Mouse (Mus musculus): ENCODE data around the gene Rnf169. TPM values are rescaled to one million over a fixed set of nuclear protein-coding genes. Genes with fewer than 3 reads are reported as not detected.

The Rnf169 gene
- polyA plus RNA-seq, 1 experiment from 2014 or later: 5.5 TPM

GRCm38 (mm10) chr7:99940669-99941068 lies 39.6 kb downstream of the Rnf169 start:
- WGBS: 100% methylated on average over 1 of the region's 1 CpGs
- H3K36me3 ChIP-seq (ENCODE audit: control insufficient read depth, insufficient read depth): peaks cover 4% of the 10 kb centered on the region; the same call in 1 of the 2 replicates
- H3K9ac ChIP-seq (replicated peaks; ENCODE audit: low read depth, low read length): no peak overlapping the region
- H3K4me3 ChIP-seq (replicated peaks; ENCODE audit: low read length): no peak overlapping the region
- no peak for ATAC-seq
- no peaks in the 10 kb centered on the region for H3K9me3 ChIP-seq (ENCODE audit: control insufficient read depth, low read length)
- no peak overlapping the region for H3K4me2 ChIP-seq (ENCODE audit: low read length)
- no peak overlapping the region for H3K27ac ChIP-seq (ENCODE audit: low read length)
- no peaks in the 10 kb centered on the region for H3K27me3 ChIP-seq (replicated peaks; ENCODE audit: control insufficient read depth, insufficient read depth, low read length)
- H3K4me1 ChIP-seq (replicated peaks; ENCODE audit: control insufficient read depth, insufficient read depth, low read length): no peaks in the 10 kb centered on the region

- Histone ChIP-seq H3K36me3 (ENCODE audit: control insufficient read depth, insufficient read depth) (peaks cover 4% of the 10 kb centered on the region; the same call in 1 of the 2 replicates), H3K27me3 (replicated peaks; ENCODE audit: control insufficient read depth, insufficient read depth, low read length) (no peaks in the 10 kb centered on the region), H3K4me1 (replicated peaks; ENCODE audit: control insufficient read depth, insufficient read depth, low read length) (no peaks in the 10 kb centered on the region), H3K27ac (ENCODE audit: low read length) (no peak overlapping the region), H3K4me2 (ENCODE audit: low read length) (no peak overlapping the region), H3K4me3 (replicated peaks; ENCODE audit: low read length) (no peak overlapping the region), H3K9me3 (ENCODE audit: control insufficient read depth, low read length) (no peaks in the 10 kb centered on the region), H3K9ac (replicated peaks; ENCODE audit: low read depth, low read length) (no peak overlapping the region)
- 78% methylated on average over 1 of the region's 1 CpGs for WGBS
- no peak for ATAC-seq
These were observed 44.5 kb downstream of the Rnf169 start for GRCm38 (mm10) chr7:99935758-99936157.

GRCm38 (mm10) chr7:99926916-99927714 lies 53.1 kb downstream of the Rnf169 start:
- Histone ChIP-seq H3K9ac (replicated peaks; ENCODE audit: low read depth, low read length) (no peak overlapping the region), H3K4me1 (replicated peaks; ENCODE audit: control insufficient read depth, insufficient read depth, low read length) (no peaks in the 10 kb centered on the region), H3K27me3 (replicated peaks; ENCODE audit: control insufficient read depth, insufficient read depth, low read length) (no peaks in the 10 kb centered on the region), H3K9me3 (ENCODE audit: control insufficient read depth, low read length) (no peaks in the 10 kb centered on the region), H3K27ac (ENCODE audit: low read length) (no peak overlapping the region), H3K36me3 (ENCODE audit: control insufficient read depth, insufficient read depth) (peaks cover 21% of the 10 kb centered on the region), H3K4me2 (ENCODE audit: low read length) (no peak overlapping the region), H3K4me3 (replicated peaks; ENCODE audit: low read length) (no peak overlapping the region)
- 78% methylated on average over 10 of the region's 10 CpGs for WGBS
- peak; percentile 50; the same call in 1 of the 2 replicates for ATAC-seq

- Histone ChIP-seq H3K9ac (replicated peaks; ENCODE audit: low read depth, low read length) (no peak overlapping the region), H3K36me3 (ENCODE audit: control insufficient read depth, insufficient read depth) (peaks cover 12% of the 10 kb centered on the region), H3K27ac (ENCODE audit: low read length) (no peak overlapping the region), H3K9me3 (ENCODE audit: control insufficient read depth, low read length) (no peaks in the 10 kb centered on the region), H3K4me2 (ENCODE audit: low read length) (no peak overlapping the region), H3K27me3 (replicated peaks; ENCODE audit: control insufficient read depth, insufficient read depth, low read length) (peaks cover 5% of the 10 kb centered on the region; the same call in 1 of the 2 replicates), H3K4me1 (replicated peaks; ENCODE audit: control insufficient read depth, insufficient read depth, low read length) (peaks cover 13% of the 10 kb centered on the region), H3K4me3 (replicated peaks; ENCODE audit: low read length) (no peak overlapping the region)
- no peak for ATAC-seq
- 83% methylated on average over 2 of the region's 2 CpGs for WGBS
These were observed 59.8 kb downstream of the Rnf169 start for GRCm38 (mm10) chr7:99920416-99920815.

GRCm38 (mm10) chr7:99919971-99920370 lies 60.3 kb downstream of the Rnf169 start:
- 94% methylated on average over 6 of the region's 6 CpGs for WGBS
- no peaks in the 10 kb centered on the region for H3K9me3 ChIP-seq (ENCODE audit: control insufficient read depth, low read length)
- H3K4me2 ChIP-seq (ENCODE audit: low read length): no peak overlapping the region

GRCm38 (mm10) chr7:99919164-99919563 lies 61.1 kb downstream of the Rnf169 start:
- H3K4me3 ChIP-seq (replicated peaks; ENCODE audit: low read length): no peak overlapping the region
- peaks cover 13% of the 10 kb centered on the region for H3K4me1 ChIP-seq (replicated peaks; ENCODE audit: control insufficient read depth, insufficient read depth, low read length)
- no peak overlapping the region for H3K9ac ChIP-seq (replicated peaks; ENCODE audit: low read depth, low read length)
- H3K36me3 ChIP-seq (ENCODE audit: control insufficient read depth, insufficient read depth): peaks cover 5% of the 10 kb centered on the region; the same call in 1 of the 2 replicates
- no peak for ATAC-seq
- no peak overlapping the region for H3K4me2 ChIP-seq (ENCODE audit: low read length)
- no peaks in the 10 kb centered on the region for H3K9me3 ChIP-seq (ENCODE audit: control insufficient read depth, low read length)
- no peak overlapping the region for H3K27ac ChIP-seq (ENCODE audit: low read length)
- H3K27me3 ChIP-seq (replicated peaks; ENCODE audit: control insufficient read depth, insufficient read depth, low read length): peaks cover 5% of the 10 kb centered on the region; the same call in 1 of the 2 replicates
- WGBS: 85% methylated on average over 2 of the region's 2 CpGs

More at GRCm38 (mm10) chr7:99919971-99920370, 60.3 kb downstream of the Rnf169 start:
- no peak overlapping the region for H3K4me3 ChIP-seq (replicated peaks; ENCODE audit: low read length)
- ATAC-seq: no peak
- H3K27ac ChIP-seq (ENCODE audit: low read length): no peak overlapping the region
- H3K27me3 ChIP-seq (replicated peaks; ENCODE audit: control insufficient read depth, insufficient read depth, low read length): peaks cover 5% of the 10 kb centered on the region; the same call in 1 of the 2 replicates
- peaks cover 9% of the 10 kb centered on the region for H3K36me3 ChIP-seq (ENCODE audit: control insufficient read depth, insufficient read depth)
- H3K4me1 ChIP-seq (replicated peaks; ENCODE audit: control insufficient read depth, insufficient read depth, low read length): peaks cover 13% of the 10 kb centered on the region
- no peak overlapping the region for H3K9ac ChIP-seq (replicated peaks; ENCODE audit: low read depth, low read length)

- H3K9ac ChIP-seq (replicated peaks; ENCODE audit: low read depth, low read length): peak overlapping the region; percentile 53
- peak overlapping the region; percentile 66 for H3K4me2 ChIP-seq (ENCODE audit: low read length)
- H3K27me3 ChIP-seq (replicated peaks; ENCODE audit: control insufficient read depth, insufficient read depth, low read length): peaks cover 5% of the 10 kb centered on the region; the same call in 1 of the 2 replicates
- H3K4me1 ChIP-seq (replicated peaks; ENCODE audit: control insufficient read depth, insufficient read depth, low read length): peaks cover 13% of the 10 kb centered on the region
- peak overlapping the region; percentile 35 for H3K4me3 ChIP-seq (replicated peaks; ENCODE audit: low read length)
- WGBS: under 1% methylated on average over 36 of the region's 36 CpGs
- no peak overlapping the region for H3K27ac ChIP-seq (ENCODE audit: low read length)
- no peaks in the 10 kb centered on the region; the same call in 1 of the 2 replicates for H3K36me3 ChIP-seq (ENCODE audit: control insufficient read depth, insufficient read depth)
- ATAC-seq: peak; percentile 70
- H3K9me3 ChIP-seq (ENCODE audit: control insufficient read depth, low read length): no peaks in the 10 kb centered on the region
These were observed 62.9 kb downstream of the Rnf169 start for GRCm38 (mm10) chr7:99917320-99917844.

GRCm38 (mm10) chr7:99916741-99917319 lies 63.4 kb downstream of the Rnf169 start:
- Histone ChIP-seq H3K4me2 (ENCODE audit: low read length) (peak overlapping the region; percentile 66), H3K4me3 (replicated peaks; ENCODE audit: low read length) (peak overlapping the region; percentile 35), H3K27me3 (replicated peaks; ENCODE audit: control insufficient read depth, insufficient read depth, low read length) (peaks cover 5% of the 10 kb centered on the region; the same call in 1 of the 2 replicates), H3K36me3 (ENCODE audit: control insufficient read depth, insufficient read depth) (no peaks in the 10 kb centered on the region), H3K9ac (replicated peaks; ENCODE audit: low read depth, low read length) (peak overlapping the region; percentile 53), H3K9me3 (ENCODE audit: control insufficient read depth, low read length) (no peaks in the 10 kb centered on the region), H3K27ac (ENCODE audit: low read length) (no peak overlapping the region), H3K4me1 (replicated peaks; ENCODE audit: control insufficient read depth, insufficient read depth, low read length) (peaks cover 13% of the 10 kb centered on the region)
- ATAC-seq: peak; percentile 17; the same call in 1 of the 2 replicates
- WGBS: 2% methylated on average over 22 of the region's 22 CpGs

- no peak overlapping the region for H3K9ac ChIP-seq (replicated peaks; ENCODE audit: low read depth, low read length)
- no peak overlapping the region for H3K4me3 ChIP-seq (replicated peaks; ENCODE audit: low read length)
- H3K27me3 ChIP-seq (replicated peaks; ENCODE audit: control insufficient read depth, insufficient read depth, low read length): peaks cover 5% of the 10 kb centered on the region; the same call in 1 of the 2 replicates
- H3K36me3 ChIP-seq (ENCODE audit: control insufficient read depth, insufficient read depth): no peaks in the 10 kb centered on the region
- no peak overlapping the region for H3K27ac ChIP-seq (ENCODE audit: low read length)
- no peak for ATAC-seq
- H3K4me2 ChIP-seq (ENCODE audit: low read length): no peak overlapping the region
- peaks cover 13% of the 10 kb centered on the region for H3K4me1 ChIP-seq (replicated peaks; ENCODE audit: control insufficient read depth, insufficient read depth, low read length)
- 75% methylated on average over 2 of the region's 2 CpGs for WGBS
- H3K9me3 ChIP-seq (ENCODE audit: control insufficient read depth, low read length): no peaks in the 10 kb centered on the region
These were observed 64.7 kb downstream of the Rnf169 start for GRCm38 (mm10) chr7:99915511-99915910.
